8 mouse cellular contexts compared by ENCODE assay signal in genomic region chr9:124281448-124281791, GRCm38 (mm10). TPM values are rescaled to one million over a fixed set of nuclear protein-coding genes. Genes with fewer than 3 reads are reported as not detected.
A peak's percentile ranks its signal among the peaks of the same experiment; 100 is the strongest.
DNase-seq lines count a peak whose midpoint lies in the region; ATAC-seq and TF ChIP-seq lines count a peak whose summit lies in the region.

No protein-coding gene starts in this region.

- peak overlapping the region; percentile 76; the same call in 1 of the 2 replicates for H3K27ac ChIP-seq in lung, embryonic 14.5 days (ENCODE audit: low read depth)
- H3K27ac ChIP-seq in intestine, embryonic 15.5 days, result peak overlapping the region; percentile 81
- H3K27ac ChIP-seq in neural tube, embryonic 15.5 days (replicated peaks), result peak overlapping the region; percentile 87

- TF ChIP-seq CTCF in lung, embryonic 14.5 days (IDR thresholded peaks at IDR 0.05; ENCODE audit: low read depth), result no peak

- H3K27me3 ChIP-seq in lung, embryonic 14.5 days (ENCODE audit: insufficient read depth, low read length), result no peaks in the 10 kb centered on the region
- H3K27me3 ChIP-seq in intestine, embryonic 15.5 days (replicated peaks), result no peaks in the 10 kb centered on the region
- no peaks in the 10 kb centered on the region for H3K27me3 ChIP-seq in neural tube, embryonic 15.5 days (replicated peaks)

- no peaks in the 10 kb centered on the region for H3K9me3 ChIP-seq in lung, embryonic 14.5 days (ENCODE audit: low read depth, low read length)
- no peaks in the 10 kb centered on the region for H3K9me3 ChIP-seq in intestine, embryonic 15.5 days
- H3K9me3 ChIP-seq in neural tube, embryonic 15.5 days (replicated peaks), result peaks cover 4% of the 10 kb centered on the region; the same call in 1 of the 2 replicates

- H3K4me2 ChIP-seq in lung, embryonic 14.5 days, result peak overlapping the region; percentile 71
- peak overlapping the region; percentile 80 for H3K4me2 ChIP-seq in intestine, embryonic 15.5 days (replicated peaks)
- peak overlapping the region; percentile 84 for H3K4me2 ChIP-seq in neural tube, embryonic 15.5 days

- whole genome bisulfite sequencing in lung, embryonic 14.5 days, result 10% methylated on average over 1 of the region's 1 CpGs
- WGBS in intestine, embryonic 15.5 days, result 10% methylated on average over 1 of the region's 1 CpGs
- 13% methylated on average over 1 of the region's 1 CpGs for WGBS in neural tube, embryonic 15.5 days

- H3K4me1 ChIP-seq in lung, embryonic 14.5 days (ENCODE audit: insufficient read depth), result no peaks in the 10 kb centered on the region
- H3K4me1 ChIP-seq in intestine, embryonic 15.5 days (replicated peaks), result peaks cover 9% of the 10 kb centered on the region
- peaks cover 36% of the 10 kb centered on the region for H3K4me1 ChIP-seq in neural tube, embryonic 15.5 days

- DNase-seq in lung, embryonic 14.5 days, result no peak
- DNase-seq in lung, postnatal 14 days, result no peak
- DNase-seq in c-Kit-positive CD71-positive TER-119-negative erythroid progenitor cells, embryonic 14.5 days (ENCODE audit: low read depth), result peak; percentile 22
- no peak for DNase-seq in embryo, embryonic 10.5 days (ENCODE audit: low spot score)
- no peak for DNase-seq in spleen, adult 18-20 months
- no peak for DNase-seq in urinary bladder, postnatal 14 days (ENCODE audit: low spot score)

- H3K9ac ChIP-seq in lung, embryonic 14.5 days, result peak overlapping the region; percentile 72
- peak overlapping the region; percentile 60 for H3K9ac ChIP-seq in intestine, embryonic 15.5 days
- H3K9ac ChIP-seq in neural tube, embryonic 15.5 days (replicated peaks), result peak overlapping the region; percentile 77

- no peak for ATAC-seq in lung, embryonic 14.5 days (ENCODE audit: insufficient read depth)
- peak; percentile 65 for ATAC-seq in intestine, embryonic 15.5 days
- ATAC-seq in neural tube, embryonic 15.5 days (ENCODE audit: low FRiP score), result peak; percentile 13; the same call in 1 of the 2 replicates

- H3K4me3 ChIP-seq in lung, embryonic 14.5 days (ENCODE audit: low read depth, low read length), result peak overlapping the region; percentile 72
- H3K4me3 ChIP-seq in intestine, embryonic 15.5 days (replicated peaks), result peak overlapping the region; percentile 57
- H3K4me3 ChIP-seq in neural tube, embryonic 15.5 days (replicated peaks), result peak overlapping the region; percentile 87

- 0 out of 2 replicates have a peak, but pooled peaks cover 5% of the 10 kb centered on the region for H3K36me3 ChIP-seq in lung, embryonic 14.5 days (ENCODE audit: insufficient read depth)
- H3K36me3 ChIP-seq in intestine, embryonic 15.5 days, result no peaks in the 10 kb centered on the region
- H3K36me3 ChIP-seq in neural tube, embryonic 15.5 days, result peaks cover 19% of the 10 kb centered on the region

RNA-seq across cellular contexts. Expression of gene 2010315B03Rik, which starts 31.1 kb away (rescaled TPM):
- polyA plus RNA-seq in lung, embryonic 14.5 days (2014; fragmentation: Nextera tagmentation; extraction: Ambion mirVana), result 7.5 TPM in 2 replicates
- polyA plus RNA-seq in intestine, embryonic 15.5 days (2015; fragmentation: Nextera tagmentation; extraction: Ambion mirVana), result 14.5 and 15.3 TPM in 2 replicates
- 11.5 and 12.7 TPM in 2 replicates for polyA plus RNA-seq in neural tube, embryonic 15.5 days (2015; fragmentation: Nextera tagmentation; extraction: Ambion mirVana)
